Mouse (Mus musculus): ENCODE data around the gene Btn2a2.
A peak's percentile ranks its signal among the peaks of the same experiment; 100 is the strongest.

Btn2a2 gene

GRCm38 (mm10) chr13:23519416-23519815, 30.8 kb upstream of the Btn2a2 start:
- peak; percentile 79 for DNase-seq

GRCm38 (mm10) chr13:23518885-23519284, 30.2 kb upstream of the Btn2a2 start:
- DNase-seq: peak; percentile 82

- no peak for DNase-seq
Observed at GRCm38 (mm10) chr13:23518295-23518603, 29.6 kb upstream of the Btn2a2 start.

GRCm38 (mm10) chr13:23517603-23518294, 29.1 kb upstream of the Btn2a2 start:
- DNase-seq: peak; percentile 93

- peak; percentile 85 for DNase-seq
Observed at GRCm38 (mm10) chr13:23516822-23517602, 28.4 kb upstream of the Btn2a2 start.

GRCm38 (mm10) chr13:23515826-23516620, 27.4 kb upstream of the Btn2a2 start:
- no peak for DNase-seq

GRCm38 (mm10) chr13:23515281-23515680, 26.6 kb upstream of the Btn2a2 start:
- no peak for DNase-seq

GRCm38 (mm10) chr13:23513517-23513916, 24.9 kb upstream of the Btn2a2 start:
- DNase-seq: no peak

- no peak for DNase-seq
Observed at GRCm38 (mm10) chr13:23510127-23510526, 21.5 kb upstream of the Btn2a2 start.

GRCm38 (mm10) chr13:23506819-23507515, 18.3 kb upstream of the Btn2a2 start:
- DNase-seq: no peak

- peak; percentile 79 for DNase-seq
Observed at GRCm38 (mm10) chr13:23506351-23506750, 17.7 kb upstream of the Btn2a2 start.

GRCm38 (mm10) chr13:23505662-23506345, 17.1 kb upstream of the Btn2a2 start:
- peak; percentile 43 for DNase-seq

- peak; percentile 76 for DNase-seq
Observed at GRCm38 (mm10) chr13:23503797-23504196, 15.1 kb upstream of the Btn2a2 start.

- no peak for DNase-seq
Observed at GRCm38 (mm10) chr13:23502916-23503315, 14.3 kb upstream of the Btn2a2 start.

- DNase-seq: no peak
Observed at GRCm38 (mm10) chr13:23502031-23502567, 13.4 kb upstream of the Btn2a2 start.

GRCm38 (mm10) chr13:23501511-23501910, 12.9 kb upstream of the Btn2a2 start:
- DNase-seq: no peak

GRCm38 (mm10) chr13:23500424-23501200, 12.0 kb upstream of the Btn2a2 start:
- peak; percentile 83 for DNase-seq

- no peak for DNase-seq
Observed at GRCm38 (mm10) chr13:23499943-23500342, 11.3 kb upstream of the Btn2a2 start.

- DNase-seq: no peak
Observed at GRCm38 (mm10) chr13:23498653-23499052, 10.0 kb upstream of the Btn2a2 start.

GRCm38 (mm10) chr13:23497656-23498321, 9.1 kb upstream of the Btn2a2 start:
- peak; percentile 35 for DNase-seq

GRCm38 (mm10) chr13:23495526-23495925, 6.9 kb upstream of the Btn2a2 start:
- no peak for DNase-seq
